ENCODE assay signal across 8 mouse cellular contexts in genomic region chr8:120563348-120563724, GRCm38 (mm10). TPM values are rescaled to one million over a fixed set of nuclear protein-coding genes. Genes with fewer than 3 reads are reported as not detected.
DNase-seq lines count a peak whose midpoint lies in the region; ATAC-seq and TF ChIP-seq lines count a peak whose summit lies in the region.

No protein-coding gene starts in this region.

- DNase-seq in lung, embryonic 14.5 days: peak; percentile 44
- no peak for DNase-seq in lung, postnatal 14 days
- peak; percentile 70 for DNase-seq in limb, embryonic 10.5 days (ENCODE audit: low spot score)
- DNase-seq in retina, embryonic 14.5 days (ENCODE audit: low spot score): peak; percentile 75
- DNase-seq in testis, postnatal 14 days (ENCODE audit: low spot score): no peak
- no peak for DNase-seq in right cerebral cortex, postnatal 4 days

- no peaks in the 10 kb centered on the region for H3K27me3 ChIP-seq in lung, embryonic 14.5 days (ENCODE audit: insufficient read depth, low read length)
- no peaks in the 10 kb centered on the region for H3K27me3 ChIP-seq in embryonic facial prominence, embryonic 12.5 days
- no peaks in the 10 kb centered on the region; the same call in 1 of the 2 replicates for H3K27me3 ChIP-seq in limb, embryonic 10.5 days (ENCODE audit: low read depth, poor library complexity, severe bottlenecking)

- no peak; the same call in 1 of the 2 replicates for ATAC-seq in lung, embryonic 14.5 days (ENCODE audit: insufficient read depth)
- ATAC-seq in embryonic facial prominence, embryonic 12.5 days (ENCODE audit: insufficient number of reproducible peaks, insufficient read depth, low FRiP score, low TSS enrichment): no peak
- ATAC-seq in CD4-positive, CD25-positive, alpha-beta regulatory T cell, adult 4 months: no peak

- H3K36me3 ChIP-seq in lung, embryonic 14.5 days (ENCODE audit: insufficient read depth): peaks cover 42% of the 10 kb centered on the region
- H3K36me3 ChIP-seq in embryonic facial prominence, embryonic 12.5 days: peaks cover 21% of the 10 kb centered on the region
- H3K36me3 ChIP-seq in limb, embryonic 10.5 days: peaks cover 29% of the 10 kb centered on the region

- H3K9me3 ChIP-seq in lung, embryonic 14.5 days (ENCODE audit: low read depth, low read length): no peaks in the 10 kb centered on the region
- no peaks in the 10 kb centered on the region for H3K9me3 ChIP-seq in embryonic facial prominence, embryonic 12.5 days
- no peaks in the 10 kb centered on the region for H3K9me3 ChIP-seq in limb, embryonic 10.5 days (replicated peaks)

- no peak overlapping the region for H3K4me3 ChIP-seq in lung, embryonic 14.5 days (ENCODE audit: low read depth, low read length)
- no peak overlapping the region for H3K4me3 ChIP-seq in embryonic facial prominence, embryonic 12.5 days
- peak overlapping the region; percentile 9; the same call in 1 of the 2 replicates for H3K4me3 ChIP-seq in limb, embryonic 10.5 days

- TF ChIP-seq CTCF in lung, embryonic 14.5 days (IDR thresholded peaks at IDR 0.05; ENCODE audit: low read depth): no peak

- peak overlapping the region; percentile 29; the same call in 1 of the 2 replicates for H3K4me2 ChIP-seq in lung, embryonic 14.5 days
- peak overlapping the region; percentile 16 for H3K4me2 ChIP-seq in embryonic facial prominence, embryonic 12.5 days (replicated peaks)

- 0 out of 2 replicates have a peak overlapping the region, but pooled peaks have one; percentile 0 for H3K9ac ChIP-seq in lung, embryonic 14.5 days
- H3K9ac ChIP-seq in embryonic facial prominence, embryonic 12.5 days: peak overlapping the region; percentile 16; the same call in 1 of the 2 replicates

- H3K27ac ChIP-seq in lung, embryonic 14.5 days (ENCODE audit: low read depth): peak overlapping the region; percentile 84
- H3K27ac ChIP-seq in embryonic facial prominence, embryonic 12.5 days: peak overlapping the region; percentile 87
- peak overlapping the region; percentile 81 for H3K27ac ChIP-seq in limb, embryonic 10.5 days

- H3K4me1 ChIP-seq in lung, embryonic 14.5 days (ENCODE audit: insufficient read depth): peaks cover 29% of the 10 kb centered on the region
- peaks cover 81% of the 10 kb centered on the region for H3K4me1 ChIP-seq in embryonic facial prominence, embryonic 12.5 days
- peaks cover 94% of the 10 kb centered on the region for H3K4me1 ChIP-seq in limb, embryonic 10.5 days

- WGBS in lung, embryonic 14.5 days: 32% methylated on average over 8 of the region's 8 CpGs
- WGBS in embryonic facial prominence, embryonic 12.5 days: 2% methylated on average over 8 of the region's 8 CpGs
- WGBS in limb, embryonic 10.5 days: 3% methylated on average over 8 of the region's 8 CpGs

RNA-seq across cellular contexts. Expression of gene Gins2, which starts 25.8 kb away (rescaled TPM):
- 131 and 139 TPM in 2 replicates for polyA plus RNA-seq in lung, embryonic 14.5 days (2014; fragmentation: Nextera tagmentation; extraction: Ambion mirVana)
- 109 and 115 TPM in 2 replicates for polyA plus RNA-seq in embryonic facial prominence, embryonic 12.5 days (2016; fragmentation: Nextera tagmentation; extraction: Ambion mirVana)
- 153 and 167 TPM in 2 replicates for polyA plus RNA-seq in limb, embryonic 10.5 days (2016; fragmentation: Nextera tagmentation; extraction: Ambion mirVana)
- 10 to 100 TPM; 14.6 to 20.6 TPM for polyA plus RNA-seq in CD4-positive, CD25-positive, alpha-beta regulatory T cell, adult 4 months (2017; shearing (Covaris generic))

Comparison
In these comparisons a context has a peak if more than half of its experiments do, and no peak if none do; other contexts are left out.
1. DNase-seq: peak in lung, embryonic 14.5 days (single experiment), limb, embryonic 10.5 days (single experiment) and retina, embryonic 14.5 days (single experiment); none in lung, postnatal 14 days (single experiment), testis, postnatal 14 days (single experiment) and right cerebral cortex, postnatal 4 days (single experiment).
2. Peak in every context shown above with its lines, with median percentiles within 50 percentile points of each other: H3K27ac ChIP-seq.